Comparison of ENCODE assay signal across 28 mouse cellular contexts in genomic region chr14:23542131-23542530, GRCm38 (mm10).
DNase-seq lines count a peak whose midpoint lies in the region; ATAC-seq lines count a peak whose summit lies in the region.
"Had no signal": no experiment of that assay in that cellular context is flagged by ENCODE, and none has a peak within 500 bp of the region (broad histone marks: within the 10 kb centered on the region; RNA-seq: fewer than 3 reads in every experiment).

No protein-coding gene starts in this region.

- H3K27ac ChIP-seq in midbrain, embryonic 11.5 days (ENCODE audit: low read depth, low read length): no peak overlapping the region
- no peak overlapping the region for H3K27ac ChIP-seq in midbrain, embryonic 13.5 days
- no peak overlapping the region for H3K27ac ChIP-seq in limb, embryonic 11.5 days (replicated peaks; ENCODE audit: low read depth, low read length)
- H3K27ac ChIP-seq: embryonic facial prominence, embryonic 13.5 days; embryonic facial prominence, embryonic 15.5 days; forebrain, embryonic 10.5 days; forebrain, embryonic 12.5 days had no signal

- H3K36me3 ChIP-seq in midbrain, embryonic 11.5 days (ENCODE audit: control insufficient read depth, insufficient read depth, low read length): no peaks in the 10 kb centered on the region
- no peaks in the 10 kb centered on the region for H3K36me3 ChIP-seq in midbrain, embryonic 13.5 days
- H3K36me3 ChIP-seq in limb, embryonic 11.5 days (ENCODE audit: control insufficient read depth, insufficient read depth, low read length): no peaks in the 10 kb centered on the region
- H3K36me3 ChIP-seq: embryonic facial prominence, embryonic 13.5 days; embryonic facial prominence, embryonic 15.5 days; forebrain, embryonic 10.5 days; forebrain, embryonic 12.5 days; G1E had no signal

- H3K27me3 ChIP-seq in midbrain, embryonic 11.5 days (ENCODE audit: control insufficient read depth, insufficient read depth, low read length): no peaks in the 10 kb centered on the region
- H3K27me3 ChIP-seq in midbrain, embryonic 13.5 days: no peaks in the 10 kb centered on the region
- H3K27me3 ChIP-seq in limb, embryonic 11.5 days (ENCODE audit: control insufficient read depth, insufficient read depth, low read length): no peaks in the 10 kb centered on the region
- H3K27me3 ChIP-seq: CH12.LX; embryonic facial prominence, embryonic 13.5 days; embryonic facial prominence, embryonic 15.5 days; forebrain, embryonic 12.5 days; Patski had no signal

- H3K4me1 ChIP-seq in midbrain, embryonic 11.5 days (ENCODE audit: control insufficient read depth, insufficient read depth, low read length): no peaks in the 10 kb centered on the region
- no peaks in the 10 kb centered on the region for H3K4me1 ChIP-seq in midbrain, embryonic 13.5 days (replicated peaks)
- H3K4me1 ChIP-seq in limb, embryonic 11.5 days (ENCODE audit: control insufficient read depth, insufficient read depth, low read length): 0 out of 2 replicates have a peak, but pooled peaks cover 5% of the 10 kb centered on the region
- H3K4me1 ChIP-seq: embryonic facial prominence, embryonic 13.5 days; embryonic facial prominence, embryonic 15.5 days; forebrain, embryonic 10.5 days; forebrain, embryonic 12.5 days had no signal

- no peak overlapping the region for H3K4me3 ChIP-seq in midbrain, embryonic 11.5 days (ENCODE audit: low read depth, low read length)
- no peak overlapping the region for H3K4me3 ChIP-seq in midbrain, embryonic 13.5 days (replicated peaks)
- no peak overlapping the region for H3K4me3 ChIP-seq in limb, embryonic 11.5 days (ENCODE audit: low read depth, low read length)
- H3K4me3 ChIP-seq: embryonic facial prominence, embryonic 13.5 days; embryonic facial prominence, embryonic 15.5 days; erythroblast, embryonic 14.5 days; forebrain, embryonic 10.5 days; forebrain, embryonic 12.5 days had no signal

- no peak for ATAC-seq in midbrain, embryonic 11.5 days (ENCODE audit: low FRiP score)
- no peak for ATAC-seq in midbrain, embryonic 13.5 days
- ATAC-seq in limb, embryonic 11.5 days (ENCODE audit: insufficient number of reproducible peaks, low FRiP score, low TSS enrichment, low read depth): peak; percentile 60
- ATAC-seq: CD4-positive, CD25-positive, alpha-beta regulatory T cell, adult 4 months; forebrain, embryonic 14.5 days; Patski had no signal

- no peak overlapping the region for H3K4me2 ChIP-seq in midbrain, embryonic 11.5 days
- no peak overlapping the region for H3K4me2 ChIP-seq in midbrain, embryonic 13.5 days (replicated peaks)
- no peak overlapping the region for H3K4me2 ChIP-seq in limb, embryonic 11.5 days (ENCODE audit: low read depth, severe bottlenecking)
- H3K4me2 ChIP-seq: embryonic facial prominence, embryonic 13.5 days; embryonic facial prominence, embryonic 15.5 days; forebrain, embryonic 12.5 days had no signal

- peak; percentile 27 for DNase-seq in heart, adult 11 months
- no peak for DNase-seq in heart, postnatal 36 days
- DNase-seq in midbrain, embryonic 11.5 days (ENCODE audit: low spot score, missing footprints): peak; percentile 26
- peak; percentile 69 for DNase-seq in limb, embryonic 11.5 days (ENCODE audit: low spot score)
- DNase-seq in kidney, adult 9 months: no peak
- DNase-seq in urinary bladder, postnatal 10 days (ENCODE audit: low spot score): no peak
- DNase-seq: adrenal gland, adult 2 months; adrenal gland, postnatal 10 days; adrenal gland, postnatal 25 days; B cell, adult 2 months; cerebellum, adult 11 months; cerebellum, adult 18-20 months; cerebellum, adult 8-10 months; cerebellum, adult 9-11 months; cerebellum, postnatal 14 days; cerebellum, postnatal 36 days; embryo, embryonic 11 days had no signal

- intact Hi-C loops in heart, postnatal 36 days (cut with DNase I): no loop called here

- 90% methylated on average over 6 of the region's 6 CpGs for WGBS in midbrain, embryonic 11.5 days
- WGBS in midbrain, embryonic 13.5 days: 92% methylated on average over 6 of the region's 6 CpGs
- WGBS in limb, embryonic 11.5 days: 25% methylated on average over 6 of the region's 6 CpGs

- no peaks in the 10 kb centered on the region for H3K9me3 ChIP-seq in midbrain, embryonic 11.5 days (ENCODE audit: control insufficient read depth, low read length)
- no peaks in the 10 kb centered on the region for H3K9me3 ChIP-seq in midbrain, embryonic 13.5 days
- H3K9me3 ChIP-seq in limb, embryonic 11.5 days (ENCODE audit: control insufficient read depth, low read length): no peaks in the 10 kb centered on the region
- H3K9me3 ChIP-seq: embryonic facial prominence, embryonic 13.5 days; embryonic facial prominence, embryonic 15.5 days; forebrain, embryonic 10.5 days; forebrain, embryonic 12.5 days had no signal

- H3K9ac ChIP-seq in midbrain, embryonic 11.5 days (ENCODE audit: low read length): no peak overlapping the region
- no peak overlapping the region for H3K9ac ChIP-seq in midbrain, embryonic 13.5 days (replicated peaks)
- H3K9ac ChIP-seq in limb, embryonic 11.5 days (ENCODE audit: low read length): no peak overlapping the region
- H3K9ac ChIP-seq: embryonic facial prominence, embryonic 13.5 days; embryonic facial prominence, embryonic 15.5 days; forebrain, embryonic 12.5 days had no signal

Comparison
In these comparisons a context has a peak if more than half of its experiments do, and no peak if none do; other contexts are left out.
1. DNase-seq: peak in heart, adult 11 months (single experiment), midbrain, embryonic 11.5 days (single experiment) and limb, embryonic 11.5 days (single experiment); none in heart, postnatal 36 days (0 of 2), kidney, adult 9 months (single experiment) and urinary bladder, postnatal 10 days (single experiment).